Mouse (Mus musculus) frontal cortex, postnatal 36 days (tissue): ENCODE data around the gene Sntb2.

Experiments
- DNase-seq, 2 experiments: peaks; one replicate each; pipeline ENCODE4 v3.0.0; 2022; ENCODE audit warnings: low spot score in 2 of 2

The Sntb2 gene

DNA sequence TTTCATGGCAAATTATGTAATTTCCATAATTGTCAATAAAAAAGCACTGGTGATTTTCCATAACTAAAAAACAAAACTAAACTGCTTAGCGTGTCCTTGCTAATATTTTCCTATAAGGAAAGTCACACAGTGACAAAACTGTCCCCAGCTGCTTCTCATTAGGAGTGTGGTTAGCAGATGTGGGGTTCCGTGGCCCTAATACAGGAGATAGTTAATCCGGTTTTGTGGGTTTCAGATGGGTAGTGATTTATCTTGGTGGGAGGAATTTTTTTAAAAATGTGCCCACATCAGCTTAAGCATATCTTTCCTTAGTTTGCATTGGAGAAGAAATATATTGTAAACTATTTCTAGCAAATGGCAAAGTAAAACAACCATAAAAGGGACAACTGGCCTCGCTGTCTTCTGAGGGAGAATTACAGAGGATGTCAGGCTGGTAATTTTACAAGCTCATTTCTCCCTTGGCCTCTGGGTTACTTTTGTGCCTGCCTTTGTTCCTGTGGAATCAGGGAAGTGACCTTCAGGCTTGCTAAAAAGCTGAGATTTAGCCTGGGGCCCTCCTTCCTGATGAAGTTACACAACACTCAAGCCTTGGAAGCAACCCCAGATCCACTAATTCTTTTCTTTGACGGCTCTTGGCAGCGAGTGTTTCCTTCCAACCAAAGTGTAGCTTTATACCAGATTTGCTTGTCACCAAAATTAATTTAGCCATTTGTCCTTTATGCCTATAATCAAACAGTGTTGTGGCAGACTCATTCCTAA lies 6.2 kb upstream of the Sntb2 start:
- no peak for DNase-seq

DNA sequence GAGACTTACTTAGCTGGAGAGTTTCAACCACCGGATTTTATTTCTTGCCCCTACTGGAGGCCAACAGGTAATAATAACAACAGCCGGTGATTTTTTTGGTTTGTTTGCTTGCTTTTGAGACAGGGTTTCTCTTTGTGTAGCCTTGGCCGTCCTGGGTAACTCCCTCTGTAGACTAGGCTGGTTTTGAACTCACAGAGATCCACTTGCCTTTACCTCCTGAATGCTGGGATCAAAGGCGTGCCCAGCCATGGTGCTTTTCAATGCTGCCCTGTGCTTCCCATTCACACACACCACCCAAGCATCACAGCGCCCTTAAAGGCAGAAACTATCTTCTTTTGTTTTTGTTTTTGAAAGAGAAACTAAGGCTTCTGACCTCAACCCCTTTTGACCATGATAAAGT lies 5.6 kb upstream of the Sntb2 start:
- DNase-seq = no peak

DNA sequence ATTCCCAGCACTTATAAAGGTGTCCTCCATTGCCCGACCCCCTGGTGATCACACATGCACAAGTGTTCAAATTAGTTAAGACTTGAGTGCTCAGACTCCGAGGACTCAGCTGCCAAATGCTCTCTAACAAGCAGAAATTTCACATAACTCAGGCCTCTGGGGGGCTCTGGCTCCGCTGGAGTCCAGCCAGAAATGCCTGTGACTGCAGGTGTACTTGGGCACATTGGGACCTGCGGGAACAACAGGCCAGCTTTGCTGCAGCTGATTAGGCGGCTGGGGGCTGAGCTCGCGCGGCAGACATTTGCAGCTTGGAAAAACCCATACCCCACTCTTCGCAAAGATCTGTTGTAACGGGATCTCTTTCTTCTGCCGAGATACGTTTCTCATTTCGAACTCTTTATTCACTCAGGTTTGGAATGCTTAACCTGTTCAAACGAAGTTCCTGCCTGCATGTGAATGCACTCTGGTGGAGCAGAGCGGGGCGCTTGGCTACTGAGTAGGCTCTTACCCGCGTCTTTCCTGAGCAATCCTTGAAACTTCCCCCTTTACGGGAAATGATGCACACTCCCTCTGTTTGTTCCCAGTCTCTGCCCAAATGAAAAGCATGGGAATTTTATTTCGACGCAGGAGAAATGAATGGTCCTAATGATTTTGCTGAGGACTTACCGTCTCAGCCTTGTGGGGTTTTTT lies 3.0 kb upstream of the Sntb2 start:
- no peak for DNase-seq

DNA sequence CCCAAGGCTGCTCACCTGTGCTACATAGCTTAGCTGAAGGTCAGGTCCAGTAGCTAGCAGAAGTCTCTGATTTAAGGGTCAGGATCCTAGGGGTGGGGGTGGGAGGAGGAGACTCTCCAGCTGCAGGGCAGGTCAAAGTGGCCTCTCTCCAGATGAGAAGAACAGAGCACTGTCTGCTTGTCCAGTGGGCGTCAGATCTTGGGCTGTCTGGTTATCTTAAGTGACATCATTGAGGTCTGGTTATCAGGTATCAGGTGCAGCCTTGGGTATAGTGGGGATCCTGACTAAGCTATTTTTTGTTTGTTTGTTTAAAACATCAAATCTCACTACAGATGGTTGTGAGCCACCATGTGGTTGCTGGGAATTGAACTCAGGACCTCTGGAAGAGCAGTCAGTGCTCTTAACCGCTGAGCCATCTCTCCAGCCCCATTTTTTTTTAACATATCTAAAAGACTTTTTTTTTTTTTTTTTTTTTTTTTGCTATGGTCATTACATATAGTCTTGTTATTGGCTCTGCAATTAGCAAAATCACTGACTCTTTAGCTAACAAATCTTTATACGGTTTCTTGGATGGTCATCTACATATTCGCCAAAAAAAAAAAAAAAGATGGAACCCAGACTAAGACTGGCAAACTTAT lies 1.9 kb upstream of the Sntb2 start:
- DNase-seq = no peak

DNA sequence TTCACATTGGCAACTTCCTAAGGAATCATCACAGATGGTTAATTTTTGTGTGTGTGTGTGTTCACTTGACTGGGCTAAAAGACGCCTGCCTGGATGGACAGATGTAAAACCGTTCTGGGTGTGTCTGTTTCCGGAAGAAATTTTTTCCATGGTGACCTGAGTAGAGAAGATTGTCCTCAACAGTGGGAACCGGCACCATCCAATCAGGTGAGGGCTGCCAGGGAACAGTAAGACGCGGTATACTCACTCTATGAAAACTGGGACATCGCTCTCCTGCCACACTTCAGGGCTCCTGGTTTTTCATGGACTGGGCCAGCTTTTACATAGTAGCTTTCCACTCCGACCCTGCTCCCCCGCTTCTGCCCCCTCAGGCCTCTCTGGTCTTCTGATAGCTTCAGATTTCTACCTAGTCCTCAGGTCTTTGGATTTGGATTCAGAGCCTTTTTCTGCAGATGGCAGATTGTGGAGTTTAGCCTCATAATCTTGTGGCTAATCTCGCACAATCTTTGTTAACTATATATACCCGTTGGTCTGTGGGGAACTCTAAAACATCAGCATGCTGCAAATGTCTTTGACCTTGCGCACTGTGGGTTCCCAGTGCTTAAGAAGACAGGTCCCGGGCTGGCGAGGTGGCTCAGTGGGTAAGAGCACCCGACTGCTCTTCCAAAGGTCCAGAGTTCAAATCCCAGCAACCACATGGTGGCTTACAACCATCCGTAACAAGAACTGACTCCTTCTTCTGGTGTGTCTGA lies 1.1 kb upstream of the Sntb2 start:
- no peak for DNase-seq

DNA sequence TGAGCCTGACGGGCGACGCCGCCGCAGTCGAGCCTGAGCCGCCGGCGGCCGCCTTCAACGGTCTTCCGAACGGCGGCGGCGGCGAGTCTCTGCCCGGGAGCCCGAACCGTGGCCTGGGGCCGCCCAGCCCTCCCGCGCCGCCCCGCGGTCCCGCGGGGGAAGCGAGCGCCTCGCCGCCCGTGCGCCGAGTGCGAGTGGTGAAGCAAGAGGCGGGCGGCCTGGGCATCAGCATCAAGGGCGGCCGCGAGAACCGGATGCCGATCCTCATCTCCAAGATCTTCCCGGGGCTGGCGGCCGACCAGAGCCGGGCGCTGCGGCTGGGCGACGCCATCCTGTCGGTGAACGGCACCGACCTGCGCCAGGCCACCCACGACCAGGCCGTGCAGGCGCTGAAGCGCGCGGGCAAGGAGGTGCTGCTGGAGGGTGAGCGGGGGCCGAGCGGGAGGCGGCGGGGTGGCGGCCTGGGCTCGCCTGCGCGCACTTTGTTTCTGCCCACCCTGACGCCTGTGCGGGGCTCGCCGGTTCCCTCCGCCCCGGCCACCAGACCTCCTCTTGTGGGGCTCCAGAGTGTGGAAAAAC lies 438 bp downstream of the Sntb2 start:
- no peak for DNase-seq

DNA sequence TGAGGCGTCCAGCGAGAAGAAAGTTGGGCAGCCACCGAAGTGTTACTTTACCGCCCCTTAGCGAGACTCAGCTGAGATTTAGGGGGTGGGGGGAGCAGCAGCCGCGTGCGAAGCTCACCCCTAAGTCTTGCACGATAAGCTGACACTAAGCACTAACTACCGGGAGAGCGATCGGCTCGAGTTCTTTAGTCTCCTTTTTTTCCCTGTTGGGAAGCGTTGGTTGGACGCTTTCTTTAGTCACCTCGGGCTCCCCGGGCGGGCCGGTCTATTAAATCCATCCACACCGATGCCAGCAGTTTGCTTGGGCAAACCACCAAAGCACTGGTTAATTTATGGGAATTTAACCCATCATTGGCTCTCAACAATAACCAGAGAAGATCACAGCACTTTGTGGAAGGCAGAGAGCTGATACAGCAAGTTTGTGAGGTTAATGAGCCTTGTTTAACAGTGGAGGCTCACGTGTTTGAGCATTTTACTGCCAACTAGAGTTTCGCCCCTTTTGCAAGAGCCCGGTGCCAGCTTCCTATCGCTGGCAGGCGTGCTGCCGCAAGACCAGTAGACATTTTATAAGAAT lies 1.0 kb downstream of the Sntb2 start:
- peak in 1 of 2 experiments; percentile 54 for DNase-seq

DNA sequence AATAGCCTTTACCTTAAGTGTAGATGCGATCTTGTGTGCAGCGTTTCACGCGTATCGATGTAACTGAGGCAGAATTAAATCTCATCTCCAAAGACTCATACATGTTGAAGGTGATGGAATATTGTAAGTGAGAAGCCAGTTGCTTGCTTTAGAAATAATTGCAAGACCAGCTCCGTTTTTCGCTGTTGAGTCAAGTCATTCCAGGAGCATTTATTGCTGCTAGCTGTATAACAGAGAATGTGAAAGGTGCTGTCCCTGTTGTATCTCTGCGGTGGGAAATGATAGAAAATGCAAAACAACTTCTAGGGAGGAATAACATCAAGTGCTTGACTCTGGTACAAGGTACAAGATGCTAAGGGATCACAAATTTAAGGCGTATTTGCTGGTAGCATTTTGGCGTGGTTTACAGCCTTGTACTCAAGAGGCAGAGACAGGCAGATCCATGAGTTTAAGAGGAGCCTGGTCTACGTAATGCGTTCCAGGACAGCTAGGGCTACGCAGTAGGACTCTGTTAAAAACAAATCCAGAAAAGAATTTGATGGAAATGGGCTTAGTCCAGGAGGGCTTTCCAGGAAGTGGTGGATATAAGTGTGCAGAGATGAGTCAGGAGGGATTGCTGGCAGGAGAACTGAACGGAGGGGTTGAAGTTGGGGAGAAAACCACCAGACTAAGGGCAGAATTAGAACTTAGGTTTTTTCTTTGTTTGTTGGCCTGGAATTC lies 1.7 kb downstream of the Sntb2 start:
- DNase-seq = no peak

DNA sequence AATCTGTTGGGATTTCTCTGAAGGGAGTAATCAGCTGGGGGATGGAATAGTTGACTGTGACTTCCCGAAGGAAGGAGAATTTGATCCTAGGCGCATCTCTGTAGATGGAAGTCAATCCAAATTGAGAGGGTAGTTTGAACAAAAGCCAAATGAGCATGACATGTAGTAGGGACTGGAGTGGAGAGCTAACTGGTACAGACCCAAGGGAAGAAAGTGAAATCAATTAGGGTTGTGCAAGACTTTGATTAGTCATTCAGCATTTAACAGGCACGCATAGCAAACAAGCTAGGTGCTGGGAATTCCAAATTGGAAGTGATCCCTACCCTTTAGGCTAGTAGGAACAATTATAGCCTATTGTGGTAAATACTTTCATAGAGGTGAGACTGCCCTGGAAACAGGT lies 6.3 kb downstream of the Sntb2 start:
- DNase-seq = no peak

DNA sequence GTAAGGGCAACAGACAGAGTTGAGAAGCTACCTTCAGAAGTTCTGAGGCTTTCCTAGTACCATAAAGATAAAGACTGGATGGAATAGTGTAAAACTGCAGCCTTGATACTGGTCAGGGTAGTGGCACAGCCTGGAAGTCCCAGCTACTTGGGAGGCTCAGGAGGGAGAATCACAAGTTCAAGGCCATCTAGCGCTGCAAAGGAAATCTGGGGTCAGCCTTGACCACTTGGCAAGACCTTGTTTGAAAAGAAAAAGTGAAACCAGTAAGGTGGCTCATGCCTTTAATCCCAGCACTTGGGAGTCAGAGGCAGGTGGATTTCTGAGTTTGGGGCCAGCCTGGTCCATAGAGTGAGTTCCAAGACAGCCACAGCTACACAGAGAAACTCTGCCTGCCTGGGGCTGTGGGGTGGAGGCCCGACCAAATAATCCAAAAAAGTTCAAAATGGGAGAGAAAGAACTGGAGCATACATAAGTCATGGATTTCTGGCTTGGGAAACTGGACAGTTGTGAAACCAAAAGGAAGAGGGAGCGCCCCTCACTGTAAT lies 8.4 kb downstream of the Sntb2 start:
- DNase-seq = no peak

DNA sequence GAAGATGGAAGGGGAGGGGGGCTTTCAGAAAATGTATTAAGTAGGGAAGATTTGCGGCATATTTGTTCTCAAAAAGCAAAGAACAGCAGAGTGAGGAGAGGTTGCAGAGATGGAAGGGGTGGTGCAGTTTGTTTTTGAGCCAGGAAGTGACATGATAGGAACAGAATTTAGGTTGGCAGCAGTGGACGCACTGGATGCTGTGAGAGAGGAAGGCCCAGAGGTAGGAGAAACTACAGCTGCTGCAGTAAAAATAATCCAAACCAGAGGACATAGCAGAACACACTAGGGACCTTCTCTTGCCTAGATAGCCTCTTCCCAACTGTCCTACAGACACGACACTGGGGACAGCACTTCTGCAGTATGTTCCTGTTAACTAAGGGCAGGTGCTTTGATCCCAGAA lies 9.2 kb downstream of the Sntb2 start:
- DNase-seq = no peak

DNA sequence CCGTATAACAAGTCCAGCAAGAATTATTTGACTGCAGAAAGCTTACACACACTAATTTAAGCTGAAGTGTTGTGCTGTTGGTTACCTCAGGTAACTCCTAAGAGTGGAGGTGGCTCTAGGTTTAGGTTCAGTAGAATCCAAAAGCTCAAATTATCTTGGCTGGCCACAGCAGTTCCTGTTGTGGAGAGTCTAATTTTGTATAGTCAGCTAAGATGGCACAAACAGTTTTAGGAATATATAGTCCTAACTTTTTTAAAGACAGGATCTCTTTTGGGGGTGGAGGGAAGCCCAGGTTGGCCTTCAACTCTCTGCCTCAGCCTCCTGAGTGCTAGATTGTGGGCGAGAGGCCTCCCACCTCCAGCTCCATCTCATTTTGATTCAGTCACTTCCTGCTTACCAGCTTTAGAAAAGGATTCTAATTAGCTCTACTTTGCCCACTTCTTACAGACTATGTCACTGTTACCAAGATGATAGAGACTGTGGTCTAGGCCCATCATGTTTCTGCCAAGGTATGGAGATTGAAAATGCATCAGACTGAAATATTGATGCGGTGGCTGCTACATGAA lies 13.2 kb downstream of the Sntb2 start:
- DNase-seq = no peak

DNA sequence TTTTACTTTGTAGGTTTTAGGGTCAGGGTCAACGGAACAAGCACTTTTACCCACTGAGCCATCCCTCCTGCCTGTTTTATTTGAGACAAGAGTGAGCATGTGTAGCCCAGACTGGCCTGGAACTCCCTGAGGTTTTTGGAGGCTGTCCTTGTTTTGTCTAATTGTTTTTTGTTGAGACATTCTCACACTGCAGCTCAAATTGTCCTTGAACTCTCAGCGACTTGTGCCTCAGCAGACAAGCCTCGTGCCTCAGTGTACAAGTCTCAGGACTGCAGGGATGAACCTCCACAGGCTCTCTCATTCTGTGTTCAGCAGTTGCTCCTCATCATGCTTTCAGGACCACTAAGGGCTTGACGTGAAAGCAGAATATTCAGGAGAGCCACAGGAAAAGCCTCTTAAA lies 16.2 kb downstream of the Sntb2 start:
- DNase-seq = no peak

DNA sequence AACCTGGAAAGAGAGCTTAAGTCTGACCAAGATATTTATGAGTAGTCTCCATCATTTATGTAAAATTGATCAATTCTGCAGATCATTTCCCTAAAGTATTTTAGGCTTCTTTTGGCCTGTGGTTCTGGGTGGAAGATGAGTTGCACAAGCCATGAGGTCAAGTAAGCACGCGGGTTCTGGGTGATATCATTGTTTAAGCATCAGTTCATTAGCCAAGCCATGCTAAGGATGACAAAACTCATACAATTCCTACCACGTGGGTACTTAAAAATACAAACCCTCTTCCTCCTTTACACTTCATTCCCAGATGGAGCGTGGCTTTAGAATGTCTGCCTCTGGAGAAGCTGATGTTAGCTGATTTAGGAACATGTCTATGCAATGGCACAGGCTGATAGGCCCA lies 18.0 kb downstream of the Sntb2 start:
- DNase-seq = no peak

DNA sequence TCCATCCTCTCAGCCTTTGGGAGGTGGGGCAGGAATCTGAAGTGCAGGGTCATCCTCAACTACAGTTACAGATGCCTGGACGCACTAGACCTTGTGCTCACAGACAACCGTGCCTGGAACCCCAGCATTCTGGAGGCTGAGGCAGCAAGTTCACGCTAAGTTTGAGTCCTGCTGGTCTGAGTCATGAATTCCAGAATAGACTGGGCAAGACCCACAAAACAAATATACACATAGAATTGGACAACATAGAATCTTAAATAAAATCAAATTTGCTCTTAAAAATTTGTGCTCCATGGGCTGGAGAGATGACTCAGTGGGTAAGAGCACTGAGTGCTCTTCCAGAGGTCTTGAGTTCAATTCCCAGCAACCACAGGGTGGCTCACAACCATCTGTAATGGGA lies 21.5 kb downstream of the Sntb2 start:
- DNase-seq = no peak

DNA sequence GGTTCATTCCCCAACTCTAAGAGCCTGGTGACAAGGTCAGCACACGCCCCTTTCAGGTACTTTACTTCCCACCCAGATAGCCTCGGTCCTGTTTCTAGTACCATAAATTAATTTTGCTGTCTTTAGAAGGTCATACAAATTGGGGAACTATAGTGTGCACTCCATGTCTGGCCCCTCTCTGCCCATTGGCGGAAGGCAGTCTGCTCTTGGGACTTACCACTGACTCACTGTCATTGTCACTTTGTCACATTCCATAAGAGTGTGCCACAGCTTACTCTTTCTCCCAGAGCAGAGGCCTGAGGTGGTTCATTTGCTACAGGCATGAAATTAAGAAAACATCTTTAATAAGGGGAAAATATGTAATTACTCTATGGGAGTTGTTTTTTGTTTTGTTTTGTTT lies 22.7 kb downstream of the Sntb2 start:
- DNase-seq = no peak

DNA sequence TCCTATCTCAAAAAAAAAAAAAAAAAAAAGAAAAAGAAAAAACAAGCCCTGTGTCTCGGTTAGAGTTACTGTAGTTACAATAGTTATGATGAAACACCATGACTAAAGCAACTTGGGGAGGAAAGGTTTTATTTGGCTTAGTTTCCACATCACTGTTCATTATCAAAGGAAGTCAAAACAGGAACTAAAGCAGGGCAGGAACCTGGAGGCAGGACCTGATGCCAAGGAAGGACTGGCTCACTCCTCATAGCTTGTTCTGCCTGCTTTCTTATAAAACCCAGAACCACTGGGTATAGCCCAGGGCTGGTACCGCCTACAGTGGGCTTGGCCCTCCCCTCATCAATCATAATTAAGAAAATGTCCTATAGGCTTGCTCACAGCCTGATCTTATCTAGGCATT lies 24.1 kb downstream of the Sntb2 start:
- no peak for DNase-seq

DNA sequence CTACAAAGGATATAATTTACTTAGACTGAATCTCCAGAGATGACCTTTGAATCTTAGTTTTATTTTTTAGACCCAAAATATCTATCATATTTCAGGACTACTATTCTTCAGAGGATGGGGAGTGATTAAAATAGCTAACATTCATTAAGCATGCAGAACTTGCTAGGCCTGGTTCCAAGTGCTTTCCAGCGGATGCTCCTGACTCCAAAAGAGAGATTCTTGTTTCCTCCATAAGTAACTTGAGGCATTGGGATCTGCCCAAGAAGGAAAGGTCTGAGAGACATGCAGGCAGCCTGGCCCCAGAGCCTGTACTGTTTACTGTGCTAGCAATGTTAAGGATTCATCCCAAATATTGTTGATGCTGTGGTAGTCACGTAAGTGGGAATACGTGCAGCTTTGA lies 26.8 kb downstream of the Sntb2 start:
- peak in 1 of 2 experiments; percentile 34 for DNase-seq

DNA sequence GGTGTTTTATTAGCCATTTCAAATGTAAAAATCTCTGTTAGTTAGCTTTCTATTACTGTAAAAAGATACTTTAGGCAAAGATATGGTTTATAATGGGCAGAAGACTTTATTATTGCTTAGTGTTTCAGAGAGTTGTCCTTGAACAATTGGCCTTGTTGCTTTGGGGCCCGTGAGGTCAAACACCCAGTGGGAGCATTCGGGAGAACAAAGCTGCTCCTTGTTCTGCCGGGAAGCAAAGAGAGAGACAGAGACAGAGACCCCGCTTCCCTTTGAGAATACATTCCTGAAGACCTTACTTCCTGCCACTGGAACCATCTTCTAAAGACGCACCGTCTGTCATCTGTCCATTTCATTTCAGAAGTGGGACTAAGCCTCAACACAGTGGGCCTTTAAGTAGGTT lies 27.8 kb downstream of the Sntb2 start:
- DNase-seq = no peak

DNA sequence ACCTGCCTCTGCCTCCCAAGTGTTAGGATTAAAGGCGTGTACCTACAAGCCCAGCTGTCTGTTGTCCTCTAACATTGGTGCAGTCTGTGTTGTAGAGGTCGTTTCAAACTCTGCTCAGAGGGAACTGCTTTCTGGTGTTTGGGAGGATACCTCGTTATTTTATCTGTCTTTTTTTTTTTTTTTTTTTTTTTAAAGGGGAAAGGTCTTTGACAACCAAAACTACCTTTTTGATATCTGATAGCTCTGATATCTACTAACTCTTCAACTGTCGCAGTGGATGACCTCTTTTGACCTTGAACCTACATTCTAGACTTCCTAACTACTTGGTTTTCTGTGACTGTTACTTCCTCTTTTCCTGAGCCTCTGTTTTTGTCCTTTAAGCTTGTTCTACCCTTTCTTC lies 29.0 kb downstream of the Sntb2 start:
- DNase-seq = no peak
